Mouse (Mus musculus): Measurements from ENCODE around the gene Cpox. TPM values are rescaled to one million over a fixed set of nuclear protein-coding genes. Genes with fewer than 3 reads are reported as not detected.
A peak's percentile ranks its signal among the peaks of the same experiment; 100 is the strongest.
"Not testable (repeated sequence)": the region's sequence is repeated elsewhere in the genome, so short reads cannot be mapped to it uniquely, and the experiment has no call there.

Gene Cpox
- polyA plus RNA-seq, 1 experiment from 2014 or later, result 15.5 TPM

- H3K9me3 ChIP-seq, result no peaks in the 10 kb centered on the region
- H3K36me3 ChIP-seq (replicated peaks), result no peaks in the 10 kb centered on the region
- no peaks in the 10 kb centered on the region for H3K27me3 ChIP-seq (replicated peaks)
- H3K4me2 ChIP-seq, result no peak overlapping the region
- no peaks in the 10 kb centered on the region for H3K4me1 ChIP-seq
- H3K27ac ChIP-seq, result no peak overlapping the region
- WGBS, result 94% methylated on average over 10 of the region's 10 CpGs
- H3K4me3 ChIP-seq, result no peak overlapping the region
- no peak for ATAC-seq (replicated peaks)
- no peak overlapping the region for H3K9ac ChIP-seq
These were observed 20.1 kb upstream of the Cpox start for GRCm38 (mm10) chr16:58649979-58650378.

DNA sequence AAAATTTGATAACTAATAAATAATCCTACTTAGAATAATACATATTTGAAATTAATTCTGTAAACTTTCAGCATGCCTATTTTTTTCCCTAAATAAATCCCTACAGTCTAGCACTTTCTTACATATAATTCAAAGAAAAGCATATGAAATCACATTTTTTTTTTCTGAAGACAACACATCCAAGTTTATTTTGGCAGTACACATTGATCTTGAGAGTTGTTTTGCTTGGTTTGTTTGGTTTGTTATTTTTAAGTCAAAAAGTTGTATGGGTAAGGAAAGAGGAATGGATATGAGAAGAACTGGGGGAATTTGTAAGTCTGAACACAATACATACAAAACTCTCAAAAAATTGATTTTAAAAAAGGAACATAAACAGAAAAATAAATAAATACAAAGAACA lies 14.3 kb upstream of the Cpox start:
- Histone ChIP-seq H3K27me3 (replicated peaks) (no peaks in the 10 kb centered on the region), H3K9ac (no peak overlapping the region), H3K27ac (no peak overlapping the region), H3K4me3 (no peak overlapping the region), H3K4me1 (no peaks in the 10 kb centered on the region), H3K9me3 (no peaks in the 10 kb centered on the region), H3K4me2 (no peak overlapping the region), H3K36me3 (replicated peaks) (no peaks in the 10 kb centered on the region)
- no peak for ATAC-seq (replicated peaks)

- Histone ChIP-seq H3K4me1 (no peaks in the 10 kb centered on the region), H3K27ac (no peak overlapping the region), H3K9ac (no peak overlapping the region), H3K27me3 (replicated peaks) (no peaks in the 10 kb centered on the region), H3K4me3 (no peak overlapping the region), H3K4me2 (no peak overlapping the region), H3K36me3 (replicated peaks) (no peaks in the 10 kb centered on the region), H3K9me3 (no peaks in the 10 kb centered on the region)
- no peak for ATAC-seq (replicated peaks)
- 90% methylated on average over 4 of the region's 4 CpGs for WGBS
These were observed 13.6 kb upstream of the Cpox start for GRCm38 (mm10) chr16:58656526-58656925.

DNA sequence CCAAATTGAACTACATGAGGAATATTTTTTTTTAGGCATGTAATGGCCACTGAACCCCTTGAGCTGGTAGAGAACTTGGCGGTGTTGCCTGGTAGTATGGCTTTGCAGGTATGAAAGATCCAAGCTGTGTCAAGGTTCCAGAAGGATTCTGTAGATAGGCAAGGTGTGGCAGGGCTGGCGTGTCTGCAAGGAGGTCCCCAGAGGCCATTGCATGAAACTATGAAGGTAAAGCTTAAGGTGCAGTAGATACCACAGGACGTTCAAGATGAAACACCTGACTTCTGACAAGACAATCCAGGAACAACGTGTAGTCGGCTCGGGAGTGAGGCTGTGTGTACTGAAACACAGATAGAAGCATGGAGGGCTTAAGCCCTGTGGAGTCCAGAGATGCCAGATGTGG lies 11.4 kb upstream of the Cpox start:
- Histone ChIP-seq H3K36me3 (replicated peaks) (no peaks in the 10 kb centered on the region), H3K4me1 (no peaks in the 10 kb centered on the region), H3K27me3 (replicated peaks) (no peaks in the 10 kb centered on the region), H3K9ac (no peak overlapping the region), H3K27ac (no peak overlapping the region), H3K4me2 (no peak overlapping the region), H3K9me3 (no peaks in the 10 kb centered on the region), H3K4me3 (no peak overlapping the region)
- no peak for ATAC-seq (replicated peaks)
- 93% methylated on average over 6 of the region's 6 CpGs for WGBS

GRCm38 (mm10) chr16:58661826-58662225 lies 8.3 kb upstream of the Cpox start:
- ATAC-seq (replicated peaks), result no peak
- Histone ChIP-seq H3K27ac (no peak overlapping the region), H3K4me3 (no peak overlapping the region), H3K9me3 (no peaks in the 10 kb centered on the region), H3K4me1 (no peaks in the 10 kb centered on the region), H3K36me3 (replicated peaks) (no peaks in the 10 kb centered on the region), H3K9ac (no peak overlapping the region), H3K4me2 (no peak overlapping the region), H3K27me3 (replicated peaks) (no peaks in the 10 kb centered on the region)
- 77% methylated on average over 5 of the region's 5 CpGs for WGBS

GRCm38 (mm10) chr16:58662287-58662791 lies 7.8 kb upstream of the Cpox start:
- Histone ChIP-seq H3K4me2 (no peak overlapping the region), H3K27ac (no peak overlapping the region), H3K9ac (no peak overlapping the region), H3K4me1 (no peaks in the 10 kb centered on the region), H3K4me3 (no peak overlapping the region), H3K9me3 (no peaks in the 10 kb centered on the region), H3K27me3 (replicated peaks) (no peaks in the 10 kb centered on the region), H3K36me3 (replicated peaks) (no peaks in the 10 kb centered on the region)
- ATAC-seq (replicated peaks), result no peak; the same call in 1 of the 2 replicates

DNA sequence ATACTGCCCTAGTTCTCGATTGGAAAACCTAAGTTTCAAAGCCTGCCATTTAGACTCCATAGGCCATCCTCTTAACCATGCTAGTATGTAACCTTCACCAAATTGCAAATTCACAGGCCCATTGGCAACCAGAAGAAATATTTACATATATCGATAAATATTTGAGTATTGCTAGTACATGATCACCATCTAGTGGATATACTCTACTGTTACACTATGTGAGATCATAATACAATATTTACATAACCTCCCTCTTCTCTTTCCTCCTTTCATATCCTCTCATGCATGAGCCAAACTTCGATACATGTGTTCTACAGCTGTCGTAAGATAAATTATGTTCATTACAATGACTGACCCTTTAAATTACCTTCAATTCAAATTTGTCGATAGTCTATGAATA lies 7.1 kb upstream of the Cpox start:
- Histone ChIP-seq H3K9me3 (no peaks in the 10 kb centered on the region), H3K27me3 (replicated peaks) (no peaks in the 10 kb centered on the region), H3K4me2 (no peak overlapping the region), H3K9ac (no peak overlapping the region), H3K4me1 (no peaks in the 10 kb centered on the region), H3K27ac (no peak overlapping the region), H3K4me3 (no peak overlapping the region), H3K36me3 (replicated peaks) (no peaks in the 10 kb centered on the region)
- peak; percentile 88 for ATAC-seq (replicated peaks)
- WGBS, result 82% methylated on average over 5 of the region's 5 CpGs

DNA sequence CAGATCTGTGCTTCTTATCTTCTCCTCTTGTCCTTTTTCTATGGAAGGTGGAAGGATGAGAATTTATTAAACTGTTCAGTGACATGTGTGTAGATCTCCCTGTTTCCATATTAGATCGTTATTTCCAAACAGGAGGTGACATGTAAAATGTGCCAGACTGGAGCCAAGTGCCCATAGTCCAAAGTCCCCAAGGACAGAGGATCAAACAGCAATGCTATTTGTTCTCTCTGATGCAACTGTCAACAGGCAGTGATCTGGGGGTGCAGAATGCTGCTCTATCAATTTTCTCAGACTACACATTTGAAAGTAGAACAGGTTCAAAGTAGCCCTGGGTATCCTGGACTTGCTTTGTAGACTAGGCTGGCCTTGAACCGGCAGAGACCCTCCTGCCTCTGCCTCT lies 6.3 kb upstream of the Cpox start:
- H3K4me1 ChIP-seq, result no peaks in the 10 kb centered on the region
- no peak overlapping the region for H3K27ac ChIP-seq
- WGBS, result 89% methylated on average over 2 of the region's 2 CpGs
- no peaks in the 10 kb centered on the region for H3K9me3 ChIP-seq
- H3K9ac ChIP-seq, result no peak overlapping the region
- no peaks in the 10 kb centered on the region for H3K36me3 ChIP-seq (replicated peaks)
- ATAC-seq (replicated peaks), result no peak
- H3K4me3 ChIP-seq, result no peak overlapping the region
- H3K4me2 ChIP-seq, result no peak overlapping the region
- H3K27me3 ChIP-seq (replicated peaks), result no peaks in the 10 kb centered on the region

DNA sequence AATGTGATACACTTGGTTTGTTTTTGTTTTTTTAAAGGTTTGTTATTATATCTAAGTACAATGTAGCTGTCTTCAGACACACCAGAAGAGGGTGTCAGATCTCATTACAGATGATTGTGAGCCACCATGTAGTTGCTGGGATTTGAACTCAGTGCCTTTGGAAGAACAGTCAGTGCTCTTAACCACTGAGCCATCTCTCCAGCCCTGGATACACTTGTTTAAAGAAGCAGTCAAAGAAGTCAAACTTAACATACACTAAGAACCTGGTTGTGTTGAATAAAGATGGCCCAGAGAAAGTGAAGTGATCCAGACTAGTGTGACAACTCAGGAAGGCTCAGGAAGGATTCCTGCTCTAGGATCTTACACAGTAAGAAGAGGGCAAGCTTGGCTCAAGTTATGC lies 5.0 kb upstream of the Cpox start:
- H3K36me3 ChIP-seq (replicated peaks); H3K27ac ChIP-seq; H3K4me3 ChIP-seq; H3K9me3 ChIP-seq; H3K27me3 ChIP-seq (replicated peaks); H3K4me2 ChIP-seq; H3K4me1 ChIP-seq; H3K9ac ChIP-seq; ATAC-seq (replicated peaks): not testable (repeated sequence)

GRCm38 (mm10) chr16:58666681-58667080 lies 3.4 kb upstream of the Cpox start:
- H3K4me2 ChIP-seq; H3K4me3 ChIP-seq; H3K27me3 ChIP-seq (replicated peaks); H3K9ac ChIP-seq; H3K36me3 ChIP-seq (replicated peaks); H3K27ac ChIP-seq; H3K9me3 ChIP-seq; ATAC-seq (replicated peaks): not testable (repeated sequence)
- H3K4me1 ChIP-seq, result peaks cover 11% of the 10 kb centered on the region
- 89% methylated on average over 3 of the region's 3 CpGs for WGBS

DNA sequence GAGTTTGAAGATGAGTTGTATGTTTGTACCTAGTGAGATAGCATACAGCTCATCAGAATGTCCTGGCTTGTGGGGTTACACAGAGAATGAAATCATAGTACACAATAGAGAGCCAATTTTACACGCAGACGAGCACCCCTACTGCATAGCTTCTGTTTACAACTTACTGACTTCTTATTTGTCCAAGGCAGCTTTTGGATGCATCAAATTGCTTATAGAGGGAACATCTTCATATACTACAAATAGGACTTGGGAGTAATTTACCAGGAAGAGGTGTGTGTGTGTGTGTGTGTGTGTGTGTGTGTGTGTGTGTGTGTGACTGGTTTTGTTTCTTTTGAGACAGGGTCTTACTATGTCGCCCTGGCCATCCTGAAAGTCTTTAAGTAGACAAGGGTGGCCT lies 1.5 kb upstream of the Cpox start:
- Histone ChIP-seq H3K36me3 (replicated peaks) (no peaks in the 10 kb centered on the region), H3K4me1 (peaks cover 11% of the 10 kb centered on the region), H3K27ac (no peak overlapping the region), H3K9me3 (no peaks in the 10 kb centered on the region), H3K9ac (no peak overlapping the region), H3K4me3 (no peak overlapping the region), H3K27me3 (replicated peaks) (no peaks in the 10 kb centered on the region), H3K4me2 (no peak overlapping the region)
- 84% methylated on average over 3 of the region's 3 CpGs for WGBS
- ATAC-seq (replicated peaks), result no peak

GRCm38 (mm10) chr16:58669264-58669663 lies 828 bp upstream of the Cpox start:
- ATAC-seq (replicated peaks), result no peak
- peak overlapping the region; percentile 53 for H3K4me3 ChIP-seq

GRCm38 (mm10) chr16:58670643-58671042 lies 551 bp downstream of the Cpox start:
- Histone ChIP-seq H3K9me3 (no peaks in the 10 kb centered on the region), H3K9ac (peak overlapping the region; percentile 53), H3K4me3 (peak overlapping the region; percentile 53), H3K27me3 (replicated peaks) (no peaks in the 10 kb centered on the region), H3K4me1 (peaks cover 11% of the 10 kb centered on the region), H3K27ac (peak overlapping the region; percentile 82), H3K4me2 (peak overlapping the region; percentile 61), H3K36me3 (replicated peaks) (peaks cover 12% of the 10 kb centered on the region)
- WGBS, result 0% methylated on average over 25 of the region's 25 CpGs
- ATAC-seq (replicated peaks), result peak; percentile 81

More at GRCm38 (mm10) chr16:58669264-58669663, 828 bp upstream of the Cpox start:
- H3K36me3 ChIP-seq (replicated peaks), result peaks cover 4% of the 10 kb centered on the region; the same call in 1 of the 2 replicates
- H3K4me1 ChIP-seq, result peaks cover 11% of the 10 kb centered on the region
- H3K27ac ChIP-seq, result no peak overlapping the region
- H3K9me3 ChIP-seq, result no peaks in the 10 kb centered on the region
- H3K4me2 ChIP-seq, result peak overlapping the region; percentile 61
- H3K27me3 ChIP-seq (replicated peaks), result no peaks in the 10 kb centered on the region
- WGBS, result 67% methylated on average over 5 of the region's 5 CpGs
- H3K9ac ChIP-seq, result no peak overlapping the region
